Mouse (Mus musculus): Measurements from ENCODE around the gene Slc44a5.

GRCm38 (mm10) chr3:154209776-154210430 lies 236.7 kb downstream of the Slc44a5 start:
- no peak for TF ChIP-seq MAFK (IDR thresholded peaks at IDR 0.05; ENCODE audit: insufficient read depth, low read depth, low read length)
- no peak for TF ChIP-seq ZNF384 (IDR thresholded peaks at IDR 0.05; ENCODE audit: low read depth, low read length)
- TF ChIP-seq HCFC1 (IDR thresholded peaks at IDR 0.05; ENCODE audit: borderline replicate concordance, insufficient read depth, low read length): no peak
